Mouse (Mus musculus) right cerebral cortex, postnatal 25 days (tissue): ENCODE results near the gene Bysl.

ENCODE experiments used
- DNase-seq: peaks from one replicate; pipeline ENCODE4 v3.0.0; 2022

The Bysl gene

GRCm38 (mm10) chr17:47593215-47593853 lies 18.0 kb downstream of the Bysl start:
- DNase-seq = peak; percentile 90

- no peak for DNase-seq
Observed at GRCm38 (mm10) chr17:47591073-47591472, 20.2 kb downstream of the Bysl start.

GRCm38 (mm10) chr17:47588517-47588916 lies 22.8 kb downstream of the Bysl start:
- DNase-seq = no peak

- DNase-seq = no peak
Observed at GRCm38 (mm10) chr17:47580962-47581361, 30.3 kb downstream of the Bysl start.

DNA sequence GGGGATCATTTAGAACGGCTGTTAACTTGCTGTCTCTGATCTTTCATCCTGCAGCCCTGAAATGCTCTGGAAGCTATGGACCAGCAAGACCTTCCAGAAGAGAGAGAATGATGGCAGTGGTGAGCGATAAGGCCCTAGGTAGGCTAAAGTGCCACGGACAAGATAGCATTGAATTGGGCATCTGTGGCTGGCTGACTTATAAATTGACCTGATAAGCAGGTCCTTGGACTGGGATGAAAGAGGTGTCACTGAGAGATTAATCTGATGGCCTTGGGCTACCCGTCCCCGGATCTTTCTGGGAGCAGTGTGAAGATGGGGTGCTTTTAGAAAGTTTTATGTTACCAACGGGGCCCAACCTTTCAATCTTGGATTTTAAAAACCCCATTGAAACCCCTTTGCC lies 32.6 kb downstream of the Bysl start:
- no peak for DNase-seq

DNA sequence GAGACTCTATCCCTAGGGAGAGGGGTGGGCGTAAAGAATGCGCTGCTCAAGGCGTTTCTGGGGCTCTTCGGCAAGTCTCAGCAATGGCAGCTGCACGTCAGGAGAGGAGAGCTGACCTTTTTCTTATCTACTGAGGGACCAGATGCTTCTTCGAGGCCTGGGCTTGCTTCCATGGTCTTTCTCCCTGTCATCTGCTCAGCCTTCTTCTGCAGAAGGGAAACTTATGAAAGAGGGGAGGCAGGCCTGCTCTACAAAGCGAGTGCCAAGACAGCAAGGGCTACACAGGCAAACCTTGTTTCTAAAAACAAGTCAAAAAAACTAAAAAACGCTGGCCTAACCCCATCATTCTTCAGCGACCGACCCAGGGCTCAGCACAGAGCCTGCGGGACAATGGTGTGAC lies 36.5 kb downstream of the Bysl start:
- DNase-seq = no peak

DNA sequence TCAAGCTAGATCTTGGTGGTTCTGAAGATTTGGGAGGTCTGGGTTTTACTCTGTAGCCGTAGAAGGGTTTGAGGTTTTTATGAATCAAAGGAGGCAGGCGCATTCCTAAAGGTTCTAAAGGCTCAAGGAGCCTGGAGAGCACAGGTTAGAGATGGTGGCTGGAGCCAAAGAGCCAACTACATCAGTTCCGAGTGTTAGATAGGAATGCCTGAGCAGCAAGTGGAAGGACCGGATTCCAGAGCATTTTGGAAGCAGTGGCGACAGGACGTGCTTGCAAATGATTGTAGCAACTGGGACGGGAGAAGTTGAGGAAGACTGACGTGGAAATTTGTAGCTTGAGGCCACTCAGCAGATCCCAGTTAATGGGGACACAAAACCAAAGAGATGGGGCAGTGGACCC lies 37.3 kb downstream of the Bysl start:
- no peak for DNase-seq

DNA sequence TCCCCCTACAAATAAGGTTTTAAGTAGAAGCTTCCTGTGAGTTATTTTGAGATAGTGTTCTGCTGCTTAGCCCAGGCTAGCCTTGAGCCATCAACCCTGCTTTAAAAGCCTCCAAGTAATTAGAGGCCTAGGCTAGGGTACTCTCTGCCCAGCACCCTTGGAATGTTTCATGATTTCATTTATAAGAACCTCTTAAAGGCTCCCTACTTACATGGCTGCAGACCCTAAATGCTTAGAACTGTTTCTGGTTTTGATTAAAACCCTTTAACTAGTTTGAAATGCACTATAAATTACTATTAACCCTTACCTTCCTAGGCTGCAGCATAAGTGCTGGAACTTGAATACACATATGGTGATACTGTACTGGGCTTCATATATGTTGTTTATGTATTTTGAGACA lies 38.9 kb downstream of the Bysl start:
- no peak for DNase-seq

DNA sequence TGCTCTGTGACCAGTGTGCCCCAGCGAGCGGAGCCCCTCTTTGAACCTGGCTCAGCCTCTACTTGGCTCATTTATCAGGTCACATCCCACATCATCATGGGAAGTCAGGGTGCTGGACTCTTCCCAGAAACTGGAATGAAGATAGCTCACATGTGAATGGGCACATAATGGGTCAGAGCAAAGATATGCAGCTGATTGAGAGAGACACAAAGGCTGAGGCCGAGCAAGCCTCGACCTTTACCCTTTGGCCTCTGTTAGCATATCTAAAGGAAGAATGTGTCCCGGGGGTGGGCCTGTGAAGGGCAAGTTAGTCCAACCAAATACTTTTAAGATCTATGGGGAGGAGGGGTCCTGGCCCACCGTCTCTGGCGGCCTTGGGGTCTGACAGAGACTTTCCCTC lies 39.7 kb downstream of the Bysl start:
- DNase-seq = no peak

DNA sequence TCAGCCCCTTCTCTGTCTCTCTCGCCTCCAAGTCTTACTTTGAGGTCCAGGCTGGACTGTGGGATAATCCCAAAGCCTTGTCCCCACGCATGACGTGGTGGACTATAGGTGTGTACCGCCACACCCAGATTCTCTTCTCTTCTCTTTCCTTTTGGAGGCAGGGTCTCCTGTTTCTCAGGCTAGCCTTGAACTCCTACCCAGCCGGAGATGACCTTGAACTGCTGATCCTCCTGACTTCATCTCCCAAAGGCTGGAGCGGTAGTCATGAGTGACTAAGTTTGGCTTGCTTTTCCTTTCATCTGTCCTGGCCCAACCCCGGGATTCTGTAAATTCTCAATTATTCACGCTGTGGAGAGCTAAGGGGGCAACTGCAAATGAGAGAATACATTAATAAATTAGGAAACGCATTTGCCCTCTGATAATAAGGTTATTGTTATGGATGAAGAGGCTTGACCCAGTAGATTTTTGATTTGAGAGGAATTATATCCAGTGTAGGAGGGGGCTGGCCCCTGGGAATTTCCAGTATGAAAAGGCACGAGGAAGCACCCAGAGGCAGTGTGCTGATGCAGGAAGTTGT lies 42.3 kb downstream of the Bysl start:
- no peak for DNase-seq

GRCm38 (mm10) chr17:47568389-47568788 lies 42.9 kb downstream of the Bysl start:
- no peak for DNase-seq

DNA sequence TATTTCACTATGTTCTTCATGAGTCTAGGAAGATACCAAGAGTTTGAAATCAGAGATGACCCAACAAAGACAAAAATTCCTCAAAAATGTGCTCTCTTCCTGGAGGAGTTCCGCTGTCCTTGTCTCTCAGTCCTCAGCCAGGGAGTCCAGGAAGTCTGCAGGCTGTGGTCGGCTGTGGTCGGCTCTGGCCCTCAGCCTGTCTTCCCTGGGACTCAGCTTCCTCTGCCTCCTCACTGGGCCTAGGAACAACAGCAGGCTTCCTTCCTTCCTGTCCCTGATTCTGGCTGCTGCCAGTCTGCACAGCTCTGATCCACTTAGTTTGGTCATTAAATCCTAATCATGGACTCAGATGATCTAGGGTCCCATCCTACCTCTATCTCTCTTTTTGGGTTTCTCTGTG lies 44.0 kb downstream of the Bysl start:
- DNase-seq = no peak

DNA sequence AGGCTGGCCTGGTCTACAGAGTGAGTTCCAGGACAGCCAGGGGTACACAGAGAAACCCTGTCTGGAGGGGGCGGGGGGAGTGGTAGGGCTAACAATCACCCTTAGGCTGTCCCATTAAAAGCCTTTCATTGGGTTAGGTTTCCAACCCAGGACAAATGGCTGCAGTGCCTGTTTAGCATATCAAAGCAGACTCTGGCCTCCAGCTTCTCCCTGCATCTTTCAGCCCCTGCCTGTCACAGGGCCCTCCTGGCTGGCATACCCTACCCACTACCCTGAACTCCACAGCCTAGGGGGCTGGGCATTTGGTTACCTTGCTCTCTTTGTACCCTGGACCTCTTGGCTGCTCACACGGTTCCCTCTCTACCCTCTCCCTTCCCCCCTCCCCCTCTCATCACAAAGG lies 45.2 kb downstream of the Bysl start:
- no peak for DNase-seq

GRCm38 (mm10) chr17:47564612-47565011 lies 46.7 kb downstream of the Bysl start:
- no peak for DNase-seq

DNA sequence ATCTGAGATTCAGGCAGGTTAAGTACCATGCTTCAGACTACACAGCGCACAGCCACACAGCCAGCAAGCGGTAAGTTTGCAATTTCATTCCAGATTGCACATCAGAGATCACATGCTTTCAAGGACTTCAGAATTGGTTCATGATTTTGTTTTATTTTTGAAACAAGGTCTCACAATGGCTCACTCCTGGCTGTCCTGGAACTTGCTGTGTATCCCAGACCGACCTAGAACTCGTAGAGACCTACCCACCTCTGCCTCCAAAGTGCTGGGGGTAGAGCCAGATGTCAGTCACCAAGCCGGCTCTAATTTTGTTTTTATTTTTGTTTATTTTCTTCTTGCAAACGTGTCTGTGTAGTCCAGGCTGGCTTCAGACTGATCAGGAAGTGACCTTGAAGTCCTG lies 48.4 kb downstream of the Bysl start:
- DNase-seq = no peak

DNA sequence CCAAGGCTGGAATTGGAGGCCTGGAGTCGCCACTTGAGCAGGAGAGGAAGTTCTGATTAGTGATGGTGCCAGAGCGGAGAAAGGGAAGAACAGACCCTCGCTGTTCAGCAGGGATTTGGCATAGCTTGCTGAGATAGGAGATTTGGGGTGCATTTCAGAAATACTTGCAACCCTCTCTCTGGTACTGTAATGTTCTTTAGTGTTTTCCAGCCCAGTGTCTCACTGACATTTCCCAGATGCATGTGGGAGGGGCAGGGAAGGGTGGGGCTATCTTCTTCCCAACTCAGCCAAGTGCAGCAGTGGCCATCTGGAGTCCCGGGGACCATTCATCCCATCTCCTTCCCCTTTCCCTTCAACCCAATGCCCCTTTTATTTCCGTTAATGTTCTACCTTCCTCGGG lies 51.6 kb downstream of the Bysl start:
- no peak for DNase-seq

GRCm38 (mm10) chr17:47557179-47557578 lies 54.1 kb downstream of the Bysl start:
- no peak for DNase-seq

DNA sequence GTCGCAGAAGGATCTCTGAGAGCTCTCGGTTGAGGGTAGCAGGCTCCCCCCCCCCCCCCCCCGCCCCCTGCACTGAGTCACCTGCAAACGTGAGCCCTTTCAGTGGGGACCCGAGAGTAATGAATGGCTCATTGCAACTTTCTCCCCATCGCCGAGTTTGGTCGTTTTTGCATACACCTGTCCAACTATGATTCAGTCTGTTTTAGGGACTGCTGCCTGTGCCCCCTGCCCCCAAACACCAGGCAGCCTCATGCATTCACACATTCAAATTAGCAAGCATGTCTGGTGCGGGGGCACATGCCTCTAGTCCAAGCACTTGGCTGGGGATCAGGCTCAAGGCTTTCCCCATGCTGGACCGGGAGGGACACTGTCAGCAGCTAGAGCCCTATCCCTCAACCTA lies 56.7 kb downstream of the Bysl start:
- no peak for DNase-seq

DNA sequence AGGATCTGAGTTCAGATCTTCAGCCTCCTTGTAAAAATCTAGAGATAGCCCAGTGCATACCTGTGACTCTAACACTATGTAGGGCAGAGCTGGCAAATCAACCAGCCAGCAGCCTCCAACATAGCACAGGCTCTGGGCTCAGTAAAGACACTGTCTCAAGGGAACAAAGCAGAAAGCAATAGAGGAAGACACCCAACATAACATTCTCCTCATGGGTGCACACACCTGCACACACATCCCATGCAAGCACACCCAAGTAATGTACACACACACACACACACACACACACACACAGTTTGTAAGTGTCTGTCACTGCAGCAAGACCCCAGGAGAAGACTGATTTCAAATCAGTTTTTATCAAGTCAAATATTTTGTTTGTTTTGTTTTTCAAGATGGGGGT lies 58.3 kb downstream of the Bysl start:
- DNase-seq = no peak

- DNase-seq = no peak
Observed at GRCm38 (mm10) chr17:47551049-47551448, 60.2 kb downstream of the Bysl start.
